Mouse (Mus musculus) telencephalon, adult 2 months (tissue): ENCODE data around the gene Kif23.

Experiments
- DNase-seq: peaks from one replicate; pipeline ENCODE4 v3.0.0-alpha.2; 2011; ENCODE audit warnings: low read depth, low spot score

Gene Kif23

GRCm38 (mm10) chr9:61947402-61948346 lies 1.1 kb upstream of the Kif23 start:
- DNase-seq = peak; percentile 62

- no peak for DNase-seq
These were observed 482 bp downstream of the Kif23 start for GRCm38 (mm10) chr9:61945973-61946611.

GRCm38 (mm10) chr9:61941054-61941453 lies 5.5 kb downstream of the Kif23 start:
- DNase-seq = no peak

- no peak for DNase-seq
These were observed 13.2 kb downstream of the Kif23 start for GRCm38 (mm10) chr9:61933333-61933732.

GRCm38 (mm10) chr9:61932009-61932408 lies 14.6 kb downstream of the Kif23 start:
- no peak for DNase-seq

- DNase-seq = no peak
These were observed 21.4 kb downstream of the Kif23 start for GRCm38 (mm10) chr9:61925086-61925660.

GRCm38 (mm10) chr9:61920331-61920730 lies 26.2 kb downstream of the Kif23 start:
- DNase-seq = no peak

- no peak for DNase-seq
These were observed 27.1 kb downstream of the Kif23 start for GRCm38 (mm10) chr9:61919464-61919863.

- DNase-seq = no peak
These were observed 29.1 kb downstream of the Kif23 start for GRCm38 (mm10) chr9:61917436-61917835.

- no peak for DNase-seq
These were observed 29.6 kb downstream of the Kif23 start for GRCm38 (mm10) chr9:61916986-61917385.

- no peak for DNase-seq
These were observed 31.1 kb downstream of the Kif23 start for GRCm38 (mm10) chr9:61915393-61916005.

- no peak for DNase-seq
These were observed 31.7 kb downstream of the Kif23 start for GRCm38 (mm10) chr9:61914917-61915300.

GRCm38 (mm10) chr9:61914203-61914916 lies 32.2 kb downstream of the Kif23 start, which contains the start of gene Rplp1:
Rplp1 (minus strand) TSS chr9:61914542.
- peak; percentile 97 for DNase-seq

GRCm38 (mm10) chr9:61911300-61912128 lies 35.1 kb downstream of the Kif23 start:
- no peak for DNase-seq

GRCm38 (mm10) chr9:61910526-61911256 lies 35.9 kb downstream of the Kif23 start:
- DNase-seq = no peak

GRCm38 (mm10) chr9:61909633-61910032 lies 36.9 kb downstream of the Kif23 start:
- DNase-seq = no peak

- no peak for DNase-seq
These were observed 37.7 kb downstream of the Kif23 start for GRCm38 (mm10) chr9:61908832-61909407.

GRCm38 (mm10) chr9:61908341-61908740 lies 38.2 kb downstream of the Kif23 start:
- DNase-seq = no peak

- DNase-seq = no peak
These were observed 38.8 kb downstream of the Kif23 start for GRCm38 (mm10) chr9:61907621-61908295.
